Mouse (Mus musculus): ENCODE measurements around the gene Lsm2.
"Not testable (repeated sequence)": the region's sequence is repeated elsewhere in the genome, so short reads cannot be mapped to it uniquely, and the experiment has no call there.

Lsm2 gene

DNA sequence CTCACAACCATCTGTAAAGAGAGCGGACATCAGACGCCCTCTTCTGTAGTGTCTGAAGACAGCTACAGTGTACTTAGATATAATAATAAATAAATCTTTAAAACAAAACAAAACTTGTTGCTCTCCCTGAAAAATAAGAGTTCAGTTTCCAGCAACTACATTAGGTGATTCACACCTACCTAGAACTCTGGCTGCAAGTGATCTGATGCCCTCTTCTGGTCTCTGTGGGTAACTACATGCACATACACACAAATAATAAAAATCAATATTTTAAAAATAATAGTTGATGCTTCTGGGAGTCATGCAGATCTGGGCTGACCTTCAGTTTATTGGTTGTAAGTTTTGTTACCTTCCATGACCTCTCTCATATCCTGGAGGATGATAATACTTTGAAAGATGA is 2.6 kb downstream of the Lsm2 start:
- DNase-seq (ENCODE audit: low read depth), result no peak

DNA sequence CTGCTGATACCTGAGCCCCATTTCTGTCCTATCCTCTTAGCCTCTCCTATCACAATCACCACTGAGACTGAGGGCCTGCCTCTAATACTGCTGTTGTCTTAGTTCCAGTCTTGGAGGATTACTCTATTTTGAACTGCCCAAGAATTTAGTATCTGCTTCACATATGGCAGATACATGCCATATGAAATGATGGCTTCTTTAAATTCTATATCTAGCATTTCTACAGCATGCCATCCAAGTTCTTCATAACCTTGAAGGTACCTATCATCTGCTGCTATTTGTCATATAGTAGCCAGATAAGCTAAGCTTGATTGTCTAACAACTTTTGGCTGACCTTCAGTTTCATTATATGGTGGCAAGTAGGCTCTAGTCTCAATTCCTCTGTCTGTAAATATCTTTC is 13.1 kb downstream of the Lsm2 start:
- DNase-seq (ENCODE audit: low read depth), result no peak

DNA sequence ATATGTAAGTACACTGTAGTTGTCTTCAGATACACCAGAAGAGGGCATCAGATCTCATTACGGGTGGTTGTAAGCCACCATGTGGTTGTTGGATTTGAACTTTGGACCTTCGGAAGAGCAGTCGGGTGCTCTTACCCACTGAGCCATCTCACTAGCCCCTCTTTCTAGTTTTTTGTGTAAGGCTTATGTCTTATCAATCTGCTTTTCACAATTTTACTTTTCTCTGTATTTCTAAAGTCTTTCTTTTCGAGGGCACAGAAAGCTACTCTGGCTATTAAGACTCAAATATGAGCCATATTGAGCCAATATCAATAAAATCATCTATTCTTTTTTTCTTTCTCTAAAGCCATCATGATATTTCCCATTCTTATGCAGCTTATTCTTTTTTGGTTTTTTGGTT is 13.5 kb downstream of the Lsm2 start:
- not testable (repeated sequence) for DNase-seq (ENCODE audit: low read depth)

DNA sequence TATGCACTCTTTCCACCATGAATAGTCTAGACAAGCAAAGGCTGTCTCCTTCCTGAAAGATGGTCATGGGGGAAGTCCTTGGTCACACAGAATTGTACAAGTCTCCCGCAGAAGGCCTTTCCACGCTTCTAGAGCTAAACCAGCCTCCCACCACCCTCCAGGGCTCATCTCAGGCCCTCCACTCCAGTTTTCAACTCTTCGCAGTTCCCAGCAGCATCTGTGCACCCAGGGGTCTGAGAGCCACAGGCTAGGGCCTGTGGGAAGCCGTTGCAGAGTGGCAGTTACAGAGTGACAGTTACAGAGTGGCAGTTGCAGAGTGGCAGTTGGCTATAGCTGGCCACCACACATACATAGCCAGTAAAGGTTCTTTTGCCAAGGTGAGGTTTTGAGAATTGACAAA is 14.3 kb downstream of the Lsm2 start:
- DNase-seq (ENCODE audit: low read depth), result not testable (repeated sequence)

DNA sequence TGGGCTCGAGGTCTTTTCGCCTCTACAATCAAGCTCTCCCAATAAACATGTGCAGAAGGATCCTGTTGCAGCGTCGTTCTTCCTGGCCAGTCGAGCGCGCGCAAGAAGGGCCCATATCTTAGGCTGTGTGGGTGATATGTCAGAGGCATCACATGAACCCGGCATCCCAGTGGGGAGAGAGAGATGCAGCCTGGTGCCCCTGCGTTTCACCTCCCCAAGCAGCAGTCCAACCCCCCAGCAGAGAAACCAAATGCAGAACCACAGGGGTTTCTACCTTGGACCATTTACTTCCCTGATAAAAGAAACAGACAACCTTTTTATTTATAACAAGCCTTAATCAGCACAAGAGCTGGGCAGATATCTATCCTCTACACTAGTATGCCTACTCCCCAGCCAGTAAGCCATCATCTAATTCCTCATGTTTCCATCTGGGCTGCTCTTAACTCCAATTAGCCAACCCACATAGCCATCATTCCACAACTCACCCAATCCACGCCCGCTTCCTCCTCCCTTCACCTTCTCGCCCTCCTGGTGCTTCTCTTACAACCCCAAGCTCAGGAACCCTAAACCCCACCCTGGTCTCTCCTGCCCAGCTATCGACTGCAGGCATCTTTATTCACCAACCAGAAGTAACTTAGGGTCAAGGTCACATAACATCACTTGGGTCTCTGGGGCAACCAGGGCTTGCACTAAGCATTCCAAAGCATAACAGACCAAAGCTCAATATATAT is 14.9 kb downstream of the Lsm2 start:
- no peak for DNase-seq (ENCODE audit: low read depth)

DNA sequence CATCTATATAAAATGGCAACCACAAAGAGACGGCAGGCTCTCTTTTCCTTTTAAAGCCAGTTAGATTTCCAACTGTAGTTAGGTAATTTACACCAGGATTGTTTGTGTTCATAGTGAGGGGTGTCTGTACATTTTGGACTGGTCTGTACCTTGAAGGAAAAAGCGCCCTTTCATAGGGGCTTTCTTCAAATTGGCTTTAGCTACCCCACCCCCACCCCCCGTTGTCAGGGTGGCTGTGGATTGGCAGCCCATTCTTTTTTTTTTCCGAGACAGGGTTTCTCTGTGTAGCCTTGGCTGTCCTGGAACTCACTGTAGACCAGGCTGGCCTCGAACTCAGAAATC is 15.5 kb downstream of the Lsm2 start:
- no peak for DNase-seq (ENCODE audit: low read depth)

DNA sequence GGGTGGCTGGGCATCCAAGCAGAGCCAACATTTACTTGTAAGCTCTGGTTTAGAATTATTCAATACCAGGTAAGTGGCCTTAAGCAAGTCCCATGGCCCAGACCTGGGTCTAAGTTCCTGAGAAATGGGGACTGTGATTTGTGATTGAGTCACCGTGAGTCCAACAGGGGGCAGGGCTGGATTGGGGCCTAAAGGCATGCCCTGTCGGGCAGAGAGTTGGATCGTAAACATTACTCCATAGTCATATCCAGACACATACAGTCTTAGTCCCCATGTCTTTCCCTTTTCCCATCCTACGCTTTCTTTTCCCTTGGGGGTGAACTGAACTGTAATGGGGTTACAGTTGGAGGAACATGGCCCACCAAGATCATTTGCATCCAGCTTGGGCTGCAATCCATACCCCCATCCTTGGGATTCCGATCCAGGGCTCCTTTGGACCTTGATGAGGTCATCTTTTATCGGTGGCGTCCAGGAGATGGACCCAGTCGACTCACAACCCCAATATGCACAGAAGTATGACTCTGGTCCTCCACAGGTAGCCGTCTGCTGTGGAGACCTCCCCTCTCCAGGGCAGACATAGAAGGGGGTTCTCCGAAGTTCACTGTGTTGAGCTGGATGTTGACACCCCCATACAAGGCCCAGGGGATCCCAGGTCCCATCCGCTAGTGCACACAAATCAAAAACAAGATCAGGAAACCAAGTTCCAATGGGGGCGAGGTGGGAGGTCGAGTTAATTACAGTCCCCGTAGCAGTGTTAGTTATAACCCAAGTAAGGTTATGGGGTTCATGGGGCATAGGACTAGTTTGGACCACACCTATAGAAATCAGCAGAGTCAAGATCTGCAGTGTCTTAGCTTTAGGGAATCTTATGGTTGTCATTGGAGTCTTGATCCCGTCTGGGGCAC is 17.1 kb downstream of the Lsm2 start:
- DNase-seq (ENCODE audit: low read depth), result no peak

DNA sequence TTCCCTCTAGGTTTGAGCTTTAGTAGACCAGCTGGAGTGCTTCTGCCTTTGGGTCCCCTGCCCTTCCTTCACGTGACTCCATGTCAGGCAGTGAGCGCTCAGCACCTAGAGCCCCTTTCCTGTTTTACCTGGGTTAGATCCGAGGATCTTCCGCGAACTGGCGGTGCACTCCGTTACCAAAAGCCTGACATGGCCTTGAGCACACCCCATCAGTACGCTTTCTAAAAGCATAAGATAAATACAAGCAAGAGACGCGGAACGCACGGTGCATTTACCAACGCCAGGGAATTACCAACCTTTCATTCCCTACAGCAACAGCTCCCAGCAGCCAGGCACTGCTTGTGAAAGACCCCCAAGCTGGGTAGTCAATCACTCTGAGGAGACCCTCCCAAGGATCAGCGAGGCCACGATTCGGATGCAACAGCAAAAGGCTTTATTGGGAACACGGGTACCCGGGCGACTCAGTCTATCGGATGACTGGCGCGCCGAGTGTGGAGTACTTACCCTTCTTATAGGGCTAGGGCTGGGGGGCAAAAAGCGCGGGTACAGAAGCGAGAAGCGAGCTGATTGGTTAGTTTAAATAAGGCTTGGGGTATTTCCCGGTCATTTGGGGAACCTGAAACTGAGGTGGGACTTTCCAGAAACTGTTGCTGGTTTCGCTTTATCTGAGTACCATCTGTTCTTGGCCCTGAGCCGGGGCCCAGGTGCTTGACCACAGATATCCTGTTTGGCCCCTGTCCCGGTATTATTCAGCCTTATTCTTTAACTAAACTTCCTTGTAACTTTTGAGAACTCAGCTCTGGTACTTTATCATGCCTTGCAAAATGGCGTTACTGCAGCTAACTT is 18.4 kb downstream of the Lsm2 start:
- DNase-seq (ENCODE audit: low read depth), result not testable (repeated sequence)

DNA sequence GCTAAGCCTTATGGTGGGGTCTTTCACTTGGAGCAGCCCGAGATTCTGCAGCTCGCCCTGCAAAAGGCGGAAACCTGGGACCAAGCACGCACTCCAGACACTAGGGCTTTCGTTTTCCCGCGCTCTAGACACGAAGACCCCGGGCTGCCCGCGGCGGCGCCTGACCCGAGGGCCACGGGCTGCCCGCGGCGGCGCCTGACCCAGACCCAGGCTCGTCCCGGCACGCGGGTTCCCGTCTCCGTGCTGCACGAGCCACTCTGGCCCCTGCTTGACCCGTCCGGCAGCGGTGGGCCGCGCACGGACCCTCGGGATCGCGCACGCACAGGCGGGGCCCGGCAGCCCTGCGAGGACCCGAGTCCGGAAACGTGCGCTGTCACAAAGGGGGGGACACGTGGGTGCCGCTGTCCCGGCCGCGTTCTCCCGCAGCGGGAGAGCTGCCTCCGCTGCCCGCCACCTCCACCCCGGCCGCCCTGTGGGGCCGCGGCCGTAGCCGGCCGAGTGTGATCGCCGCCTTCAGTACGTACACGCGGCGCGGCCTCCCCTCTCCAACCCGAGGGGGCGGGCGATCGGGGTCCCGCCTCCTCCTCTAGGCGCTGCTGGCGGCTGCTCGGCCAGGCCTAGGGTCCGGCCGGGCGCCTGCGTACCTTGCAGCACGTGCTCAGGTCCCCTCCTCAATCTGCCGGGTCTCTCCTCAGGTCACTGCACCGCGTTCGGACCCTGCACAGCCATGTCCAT is 19.2 kb downstream of the Lsm2 start, which contains the start of gene Vars:
Gene Vars, plus strand, starts transcription at position 271 of the 735 bp plus-strand sequence.
- DNase-seq (ENCODE audit: low read depth), result peak; percentile 68

DNA sequence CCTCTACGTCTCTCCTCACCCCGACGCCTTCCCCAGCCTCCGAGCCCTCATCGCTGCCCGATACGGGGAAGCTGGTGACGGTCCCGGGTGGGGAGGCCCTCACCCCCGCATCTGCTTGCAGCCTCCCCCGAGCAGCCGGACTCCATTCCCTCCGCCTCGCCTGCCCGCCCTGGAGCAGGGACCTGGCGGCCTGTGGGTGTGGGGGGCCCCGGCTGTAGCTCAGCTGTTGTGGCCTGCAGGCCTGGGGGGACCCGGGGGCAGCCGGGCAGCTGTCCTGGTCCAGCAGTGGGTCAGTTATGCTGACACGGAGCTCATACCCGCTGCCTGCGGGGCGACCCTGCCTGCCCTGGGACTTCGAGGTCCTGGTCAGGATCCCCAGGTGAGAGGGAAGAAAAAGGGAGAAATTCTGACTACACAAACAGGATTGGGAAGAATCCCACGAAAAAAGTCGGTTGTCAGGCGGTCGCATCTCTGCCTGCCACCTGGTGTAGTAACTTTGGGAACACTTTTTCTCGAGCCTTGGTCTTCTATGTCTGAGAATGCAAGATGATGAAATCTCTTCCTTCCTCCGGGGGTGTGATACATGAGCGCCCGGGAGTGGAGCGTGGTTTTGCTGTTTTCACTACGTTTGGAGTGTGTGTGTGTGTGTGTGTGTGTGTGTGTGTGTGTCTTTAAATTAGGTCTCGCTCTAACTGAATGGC is 19.9 kb downstream of the Lsm2 start:
- no peak for DNase-seq (ENCODE audit: low read depth)

DNA sequence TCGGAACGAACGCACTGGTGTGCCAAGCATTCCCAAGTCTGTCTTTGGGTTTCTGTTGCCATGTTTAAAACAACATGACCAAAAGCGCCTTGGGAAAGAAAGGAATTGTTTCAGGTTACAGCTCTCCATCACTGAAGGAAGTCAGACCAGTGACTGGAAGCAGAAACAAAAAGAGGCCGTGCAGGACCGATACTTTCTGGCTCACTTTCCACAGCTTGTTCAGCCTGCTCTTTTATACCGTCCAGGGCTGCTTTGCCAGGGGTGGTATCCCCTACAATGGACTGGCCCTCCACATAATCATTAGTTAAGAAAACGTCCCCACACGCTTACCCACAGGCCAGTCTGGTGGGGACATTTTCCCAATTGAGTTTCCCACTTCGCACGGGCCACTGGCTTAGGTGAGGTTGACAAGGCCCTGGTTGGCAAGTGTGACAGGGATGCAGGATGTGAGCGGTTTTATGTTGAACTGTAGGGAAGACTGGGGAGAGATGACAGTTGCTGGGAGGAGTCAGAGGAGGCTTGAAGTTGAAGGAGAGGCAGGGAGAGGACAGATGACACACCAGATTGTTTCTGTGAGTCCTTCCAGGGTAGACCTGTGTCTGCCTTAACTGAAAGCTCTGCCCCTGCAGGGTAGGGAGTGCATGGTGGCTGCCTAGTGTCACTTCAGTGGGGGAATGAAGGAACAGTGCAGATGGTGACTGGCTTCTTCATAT is 20.6 kb downstream of the Lsm2 start:
- DNase-seq (ENCODE audit: low read depth), result peak; percentile 55

DNA sequence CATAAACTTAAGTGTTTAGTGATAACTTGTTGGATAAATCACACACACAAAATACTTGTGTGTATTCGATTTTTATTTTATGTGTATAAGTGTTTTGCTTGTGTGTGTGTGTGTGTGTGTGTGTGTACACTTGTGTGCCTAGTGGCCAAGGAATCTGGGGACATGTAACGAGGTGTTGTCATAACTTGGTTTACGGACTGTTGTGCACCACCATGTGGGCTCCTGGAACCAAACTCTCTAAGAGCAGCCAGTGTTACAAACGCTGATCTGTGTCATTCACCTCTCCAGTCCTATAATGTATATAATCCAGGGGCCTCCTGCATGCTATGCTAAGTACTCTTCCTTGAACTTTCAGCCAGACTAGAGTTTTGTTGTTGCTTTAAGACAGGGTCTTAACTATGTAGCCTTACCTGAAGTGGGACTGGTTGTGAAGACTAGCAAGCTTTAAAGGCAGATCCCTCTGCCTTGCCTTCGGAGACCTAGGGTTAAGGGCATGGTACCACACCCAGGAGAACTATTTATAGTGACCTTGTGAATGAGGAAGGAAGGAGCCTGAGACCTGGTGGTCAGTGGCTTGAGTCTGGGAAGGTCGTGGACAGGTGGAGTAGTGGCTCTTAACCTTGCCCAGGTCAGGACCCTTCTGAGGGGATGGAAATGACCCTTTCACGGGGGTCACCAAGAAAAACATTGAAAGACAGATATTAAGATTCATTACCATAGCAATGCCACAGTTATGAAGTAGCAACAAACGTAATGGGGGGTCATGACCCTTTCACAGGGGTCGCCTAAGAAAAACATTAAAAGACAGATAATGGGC is 21.6 kb downstream of the Lsm2 start:
- no peak for DNase-seq (ENCODE audit: low read depth)

DNA sequence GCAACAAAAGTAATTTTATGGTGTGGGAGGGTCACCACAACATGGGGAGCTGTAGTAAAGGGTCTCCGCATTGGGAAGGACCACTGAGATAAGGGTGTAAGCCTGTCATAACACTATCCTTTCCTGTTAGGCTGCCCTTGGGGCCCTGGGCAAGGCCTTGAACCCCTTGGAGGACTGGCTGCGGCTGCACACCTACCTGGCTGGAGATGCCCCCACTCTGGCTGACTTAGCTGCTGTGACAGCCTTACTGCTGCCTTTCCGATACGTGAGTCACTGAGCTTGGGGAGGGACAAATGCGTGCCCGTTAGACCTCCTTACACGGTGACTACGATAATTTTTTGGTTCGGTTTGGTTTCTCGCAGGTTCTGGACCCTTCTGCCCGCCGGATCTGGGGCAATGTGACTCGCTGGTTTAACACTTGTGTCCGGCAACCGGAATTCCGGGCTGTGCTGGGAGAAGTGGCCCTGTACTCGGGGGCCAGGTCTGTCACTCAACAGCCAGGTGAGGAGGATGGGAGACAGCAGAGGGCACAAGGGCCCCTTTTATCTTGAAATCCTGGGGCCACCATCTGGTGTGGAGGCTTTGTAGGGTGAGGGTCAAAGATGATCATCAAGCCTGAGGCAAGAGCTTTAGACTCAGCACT is 22.5 kb downstream of the Lsm2 start:
- no peak for DNase-seq (ENCODE audit: low read depth)

DNA sequence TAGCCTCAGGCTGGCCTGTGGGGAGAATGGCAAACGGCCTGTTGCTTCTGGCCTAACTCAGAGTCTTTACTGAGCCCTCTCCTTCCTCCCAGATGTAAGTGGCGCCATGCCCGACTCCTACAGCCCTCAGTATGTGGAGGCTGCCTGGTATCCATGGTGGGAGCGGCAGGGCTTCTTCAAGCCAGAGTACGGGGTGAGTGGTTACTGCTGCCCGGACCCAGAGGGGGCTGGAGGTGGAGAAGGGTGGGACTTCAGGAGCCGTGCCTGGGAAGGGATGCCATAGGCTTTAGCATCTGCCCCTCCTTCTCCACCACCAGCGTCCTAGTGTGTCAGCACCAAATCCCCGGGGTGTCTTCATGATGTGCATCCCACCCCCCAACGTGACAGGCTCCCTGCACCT is 23.5 kb downstream of the Lsm2 start:
- DNase-seq (ENCODE audit: low read depth), result no peak

DNA sequence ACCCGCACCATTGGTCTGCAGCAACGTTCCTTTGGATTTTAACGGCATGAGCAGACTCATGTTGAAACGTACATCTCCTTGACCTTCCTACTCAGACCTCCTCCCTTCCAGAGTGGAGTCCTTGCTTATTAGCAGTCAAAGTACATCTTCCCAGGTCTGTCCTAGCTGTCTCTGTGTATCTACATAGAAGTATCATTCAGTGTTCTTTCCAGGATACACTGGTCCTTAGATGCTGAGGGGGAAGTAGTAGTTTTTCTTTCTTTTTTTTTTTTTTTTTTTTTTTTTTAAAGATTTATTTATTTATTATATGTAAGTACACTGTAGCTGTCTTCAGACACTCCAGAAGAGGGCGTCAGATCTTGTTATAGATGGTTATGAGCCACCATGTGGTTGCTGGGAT is 24.2 kb downstream of the Lsm2 start:
- DNase-seq (ENCODE audit: low read depth), result not testable (repeated sequence)

DNA sequence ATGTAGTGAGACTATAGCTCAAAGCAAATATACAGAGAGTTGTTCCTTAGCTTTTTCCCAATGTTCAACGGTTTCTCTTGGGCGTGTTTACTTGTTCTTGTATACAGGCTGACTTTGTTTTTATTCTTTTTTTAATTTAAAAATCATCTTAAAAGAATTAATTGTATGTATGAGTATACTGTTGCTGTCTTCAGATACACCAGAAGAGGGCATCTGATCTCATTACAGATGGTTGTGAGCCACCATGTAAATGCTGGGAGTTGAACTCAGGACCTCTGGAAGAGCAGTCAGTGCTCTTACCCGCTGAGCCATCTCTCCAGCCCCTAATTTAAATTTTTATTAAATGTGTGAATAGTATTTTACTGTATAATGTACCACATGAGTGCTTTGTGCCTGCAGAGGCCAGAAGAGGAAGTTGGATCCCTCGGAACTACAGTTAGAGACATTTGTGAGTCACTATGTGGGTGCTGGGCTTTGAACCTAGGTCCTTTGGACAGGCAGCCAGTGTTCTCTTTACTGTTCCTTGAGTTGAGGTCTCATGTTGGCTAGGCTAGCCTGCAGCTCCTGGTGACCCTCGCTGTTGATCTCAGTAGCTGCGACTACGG is 25.8 kb downstream of the Lsm2 start:
- no peak for DNase-seq (ENCODE audit: low read depth)

DNA sequence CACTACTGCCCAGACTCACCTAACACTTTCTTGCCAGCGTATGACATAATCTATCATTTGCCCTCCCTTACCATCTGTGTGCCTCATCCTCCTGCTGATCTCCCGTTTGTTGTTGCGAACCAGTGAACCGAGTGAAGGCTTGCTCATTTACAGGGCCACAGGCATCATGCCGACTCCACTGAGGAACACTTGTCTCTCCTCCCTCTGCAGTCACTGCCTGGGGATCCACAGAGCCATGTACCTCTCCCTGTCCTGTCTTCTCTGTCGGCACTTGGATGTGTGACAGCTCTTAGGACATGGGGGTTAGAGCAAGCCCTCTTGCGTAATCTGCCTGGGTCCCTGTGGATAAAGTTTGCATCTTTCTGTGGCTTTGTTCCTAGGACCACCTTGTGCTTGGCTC is 27.9 kb downstream of the Lsm2 start:
- no peak for DNase-seq (ENCODE audit: low read depth)

DNA sequence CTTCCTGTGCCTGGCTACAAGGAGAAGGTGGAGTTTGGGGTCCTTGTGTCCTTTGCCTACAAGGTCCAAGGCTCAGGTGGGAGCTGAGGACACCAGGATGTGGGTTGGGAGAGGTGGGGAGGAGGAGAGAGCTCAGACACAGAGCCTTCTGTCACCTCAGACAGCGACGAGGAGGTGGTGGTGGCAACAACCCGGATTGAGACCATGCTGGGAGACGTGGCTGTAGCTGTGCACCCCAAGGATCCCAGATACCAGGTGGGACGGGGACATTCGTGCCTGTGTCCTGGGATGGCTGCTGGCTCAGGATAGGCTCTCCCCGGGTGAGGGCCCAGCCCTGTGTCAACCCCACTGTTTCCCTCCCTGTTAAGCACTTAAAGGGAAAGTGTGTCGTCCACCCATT is 29.8 kb downstream of the Lsm2 start:
- DNase-seq (ENCODE audit: low read depth), result no peak

DNA sequence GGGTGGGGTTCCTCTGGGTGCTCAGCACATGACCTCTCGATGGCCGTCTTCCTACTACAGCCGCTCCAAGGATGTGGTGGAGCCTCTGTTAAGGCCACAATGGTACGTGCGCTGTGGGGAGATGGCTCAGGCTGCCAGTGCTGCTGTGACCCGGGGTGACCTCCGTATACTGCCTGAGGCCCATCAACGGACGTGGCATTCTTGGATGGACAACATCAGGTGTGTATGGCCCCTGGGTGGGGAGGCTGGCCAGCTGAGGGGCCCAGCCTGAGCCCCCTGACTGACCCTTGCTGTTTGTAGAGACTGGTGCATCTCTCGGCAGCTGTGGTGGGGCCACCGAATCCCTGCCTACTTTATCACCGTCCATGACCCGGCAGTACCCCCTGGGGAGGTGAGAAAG is 30.8 kb downstream of the Lsm2 start:
- no peak for DNase-seq (ENCODE audit: low read depth)

All from c-Kit-positive CD71-positive TER-119-negative erythroid progenitor cells, embryonic 14.5 days (primary cell).